Mouse (Mus musculus) thymus, adult 2 months (tissue): ENCODE measurements around the gene Eif2b5.

Experiments used
- CTCF ChIP-seq: fragments of 200-500 bp; IDR thresholded peaks from 2 replicates; pipeline ENCODE4 v1.5.1; 2012; ENCODE audit warnings: mild to moderate bottlenecking, control low read depth, low read length, moderate library complexity, borderline replicate concordance; ENCODE audit not compliant: control insufficient read depth, poor library complexity, insufficient read depth; ENCODE audit errors: extremely low read depth
- POLR2A ChIP-seq: fragments of 200-500 bp; IDR thresholded peaks from 2 replicates; pipeline ENCODE4 v1.6.1; 2012; ENCODE audit warnings: mild to moderate bottlenecking, low read length, control low read depth, moderate library complexity; ENCODE audit not compliant: control insufficient read depth, poor library complexity, insufficient read depth; ENCODE audit errors: extremely low read depth

DNA sequence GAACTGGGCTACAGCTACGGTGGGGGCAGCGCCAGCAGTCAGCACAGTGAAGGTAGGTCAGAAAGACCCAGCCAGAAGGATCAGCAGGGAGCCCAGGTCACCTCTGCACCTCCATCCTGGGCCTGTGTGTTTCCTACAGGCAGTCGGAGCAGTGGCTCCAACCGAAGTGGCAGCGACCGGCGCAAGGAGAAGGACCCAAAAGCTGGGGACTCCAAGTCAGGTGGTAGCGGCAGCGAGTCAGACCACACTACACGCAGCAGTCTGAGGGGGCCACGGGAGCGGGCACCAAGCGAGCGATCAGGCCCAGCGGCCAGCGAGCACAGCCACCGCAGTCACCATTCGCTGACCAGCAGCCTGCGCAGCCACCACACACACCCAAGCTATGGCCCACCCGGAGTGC lies 32.3 kb downstream of the Eif2b5 start:
- TF ChIP-seq CTCF (no peak), POLR2A (no peak)
